8 mouse cellular contexts compared by ENCODE assay signal in the genomic region with DNA sequence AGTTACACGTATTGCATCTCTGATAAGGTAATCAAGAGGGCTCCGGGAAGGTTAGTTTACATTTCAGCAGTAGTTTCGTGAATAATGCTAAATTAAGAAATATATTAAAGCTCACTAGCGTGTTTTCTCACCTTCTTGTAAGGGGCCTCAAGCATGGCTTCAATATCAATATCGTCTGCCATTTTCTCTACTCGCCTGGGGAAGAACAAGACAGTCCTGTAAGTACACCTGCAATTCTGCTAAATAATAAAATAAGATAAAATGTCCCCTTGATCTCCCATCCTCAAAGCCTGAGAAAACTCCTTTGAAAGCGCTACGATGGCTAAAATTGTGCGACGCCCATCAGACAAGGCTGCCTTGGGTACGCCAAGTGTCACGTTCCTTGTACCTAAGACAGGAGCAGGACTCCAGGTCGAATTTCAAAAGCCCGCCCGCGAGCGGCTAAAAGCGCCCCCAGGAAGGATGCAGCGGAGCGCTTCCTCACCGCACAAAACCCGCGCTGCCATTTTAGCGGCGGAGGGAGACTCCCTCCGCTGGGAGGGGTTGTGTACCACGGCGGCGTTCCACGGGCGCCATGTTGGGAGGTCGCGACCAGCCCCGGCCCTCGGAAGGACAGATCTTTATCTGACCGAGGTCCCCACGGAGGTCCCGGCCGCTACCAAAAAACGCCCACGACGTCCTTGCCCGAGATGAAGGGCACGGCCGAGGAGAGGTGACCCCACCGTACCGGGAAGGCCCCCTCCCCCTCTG. TPM values are rescaled to one million over a fixed set of nuclear protein-coding genes. Genes with fewer than 3 reads are reported as not detected.
A peak's percentile ranks its signal among the peaks of the same experiment; 100 is the strongest.
DNase-seq lines count a peak whose midpoint lies in the region; ATAC-seq and TF ChIP-seq lines count a peak whose summit lies in the region.

No protein-coding gene starts in this region.

- peak overlapping the region; percentile 93 for H3K27ac ChIP-seq in MEL (ENCODE audit: control insufficient read depth, low read depth, low read length)
- H3K27ac ChIP-seq in cerebellum, adult 2 months (ENCODE audit: insufficient read depth, low read length), result peak overlapping the region; percentile 88

- H3K9ac ChIP-seq in MEL (ENCODE audit: control insufficient read depth, low read depth, low read length, poor library complexity, severe bottlenecking), result peak overlapping the region; percentile 99

- peak; percentile 56 to 67 for ATAC-seq in hematopoietic stem cell, adult 5-6 weeks (replicated peaks in 1 of 2; ENCODE audit: insufficient read depth in 1 of 2, low FRiP score in 2 of 2, low TSS enrichment in 1 of 2, low read depth in 1 of 2, poor library complexity in 2 of 2, severe bottlenecking in 2 of 2)

- TF ChIP-seq EP300 in MEL (IDR thresholded peaks at IDR 0.05; ENCODE audit: low read depth in 1 of 2, low read length in 2 of 2), result no peak

- H3K79me2 ChIP-seq in MEL (ENCODE audit: control insufficient read depth, insufficient read depth, low read length, poor library complexity), result peaks cover 35% of the 10 kb centered on the region

- DNase-seq in MEL (ENCODE audit: low read depth, low spot score), result peak; percentile 80
- peak; percentile 75 to 77 for DNase-seq in cerebellum, adult 2 months
- DNase-seq in forelimb bud, embryonic 11.5 days (ENCODE audit: low read depth, low spot score), result peak; percentile 80
- DNase-seq in layer of hippocampus, postnatal 14 days (ENCODE audit: low spot score in 2 of 2), result peak; percentile 73 to 74
- DNase-seq in lung, postnatal 25 days (ENCODE audit: low spot score), result peak; percentile 86
- peak; percentile 42 for DNase-seq in retina, adult 2 months (ENCODE audit: low read depth, low spot score)
- DNase-seq in thymus, postnatal 36 days, result peak; percentile 85 to 89

- H3K4me3 ChIP-seq in MEL (ENCODE audit: control insufficient read depth in 1 of 2, insufficient read depth in 1 of 2, low read depth in 2 of 2, low read length in 2 of 2), result peak overlapping the region; percentile 89 to 99
- peak overlapping the region; percentile 99 for H3K4me3 ChIP-seq in cerebellum, adult 2 months (replicated peaks; ENCODE audit: insufficient read depth, low read depth, low read length)

- under 1% methylated on average over 47 of the region's 47 CpGs for WGBS in cerebellum, adult 2 months

- no peaks in the 10 kb centered on the region for H3K9me3 ChIP-seq in MEL (replicated peaks; ENCODE audit: insufficient read depth, low read length)

- no peak for TF ChIP-seq CTCF in MEL (IDR thresholded peaks at IDR 0.05 in 2 of 3, conservative IDR thresholded peaks at IDR 0.05 in 1 of 3; ENCODE audit: control insufficient read depth in 1 of 3, insufficient read depth in 1 of 3, low read depth in 2 of 3, low read length in 3 of 3, poor library complexity in 1 of 3, severe bottlenecking in 1 of 3)
- TF ChIP-seq CTCF in cerebellum, adult 2 months (IDR thresholded peaks at IDR 0.05; ENCODE audit: borderline replicate concordance, insufficient read depth, low read depth, low read length), result no peak

- TF ChIP-seq RAD21 in MEL (IDR thresholded peaks at IDR 0.05; ENCODE audit: low read depth, low read length), result no peak

- no peaks in the 10 kb centered on the region for H3K27me3 ChIP-seq in MEL (ENCODE audit: control insufficient read depth in 1 of 2, insufficient read depth in 2 of 2, low read length in 2 of 2)
- no peaks in the 10 kb centered on the region for H3K27me3 ChIP-seq in cerebellum, adult 2 months (ENCODE audit: control insufficient read depth, insufficient read depth, low read length)

- H3K4me1 ChIP-seq in MEL (ENCODE audit: control insufficient read depth in 1 of 2, insufficient read depth in 2 of 2, low read length in 2 of 2), result peaks cover 6 to 16% of the 10 kb centered on the region in 2 experiments
- peaks cover 10% of the 10 kb centered on the region; the same call in 1 of the 2 replicates for H3K4me1 ChIP-seq in cerebellum, adult 2 months (ENCODE audit: control insufficient read depth, insufficient read depth, low read length)

- H3K36me3 ChIP-seq in MEL (ENCODE audit: control insufficient read depth in 1 of 2, insufficient read depth in 2 of 2, low read length in 2 of 2), result peaks cover 43 to 47% of the 10 kb centered on the region in 2 experiments

- TF ChIP-seq POLR2A in MEL (IDR thresholded peaks at IDR 0.05; ENCODE audit: control insufficient read depth in 1 of 2, insufficient read depth in 1 of 2, low read depth in 1 of 2, low read length in 2 of 2, poor library complexity in 1 of 2), result no peak
- 0 out of 2 replicates have a peak, but pooled peaks have one; percentile 16 for TF ChIP-seq POLR2A in cerebellum, adult 2 months (IDR thresholded peaks at IDR 0.05; ENCODE audit: borderline replicate concordance, insufficient read depth, low read length)

TF ChIP-seq in MEL, 35 proteins besides CTCF, POLR2A, EP300 and RAD21 (continues in another document):
- TF ChIP-seq MYC (IDR thresholded peaks at IDR 0.05; ENCODE audit: low read depth, low read length) (no peak), MYB (IDR thresholded peaks at IDR 0.05; ENCODE audit: low read depth, low read length) (no peak), CHD2 (IDR thresholded peaks at IDR 0.05; ENCODE audit: low read length) (no peak), NELFE (IDR thresholded peaks at IDR 0.05; ENCODE audit: low read depth, low read length) (no peak), MAX (IDR thresholded peaks at IDR 0.05; ENCODE audit: low read length) (no peak), TBP (IDR thresholded peaks at IDR 0.05; ENCODE audit: low read depth, low read length) (0 out of 2 replicates have a peak, but pooled peaks have one; percentile 30), GATA1 (IDR thresholded peaks at IDR 0.05; ENCODE audit: low read depth, low read length) (no peak), BHLHE40 (IDR thresholded peaks at IDR 0.05; ENCODE audit: borderline replicate concordance, low read depth, low read length) (no peak), MAZ (IDR thresholded peaks at IDR 0.05; ENCODE audit: low read depth, low read length) (peak; percentile 22; the same call in 1 of the 2 replicates), MEF2A (IDR thresholded peaks at IDR 0.05; ENCODE audit: extremely low read depth, insufficient replicate concordance, low read depth, low read length, poor library complexity, severe bottlenecking) (no peak), MXI1 (IDR thresholded peaks at IDR 0.05; ENCODE audit: low read depth, low read length) (peak; percentile 51; the same call in 1 of the 2 replicates), KAT2A (conservative IDR thresholded peaks at IDR 0.05; ENCODE audit: low read depth, low read length) (no peak; the same call in 1 of the 2 replicates), POLR2AphosphoS5 (IDR thresholded peaks at IDR 0.05; ENCODE audit: borderline replicate concordance, low read depth, low read length) (no peak), GABPA (IDR thresholded peaks at IDR 0.05; ENCODE audit: low read depth, low read length) (no peak), JUND (IDR thresholded peaks at IDR 0.05; ENCODE audit: low read depth, low read length) (no peak), MAFK (IDR thresholded peaks at IDR 0.05; ENCODE audit: borderline replicate concordance, low read depth, low read length) (no peak), ZNF384 (IDR thresholded peaks at IDR 0.05; ENCODE audit: low read depth, low read length) (no peak), ZKSCAN1 (IDR thresholded peaks at IDR 0.05; ENCODE audit: low read depth, low read length) (no peak), CHD1 (IDR thresholded peaks at IDR 0.05; ENCODE audit: low read depth, low read length) (peak; percentile 96; the same call in 1 of the 2 replicates), ETS1 (IDR thresholded peaks at IDR 0.05; ENCODE audit: low read depth, low read length) (peak; percentile 13; the same call in 1 of the 2 replicates), UBTF (IDR thresholded peaks at IDR 0.05; ENCODE audit: borderline replicate concordance, insufficient read depth, low read depth, low read length) (0 out of 2 replicates have a peak, but pooled peaks have one; percentile 43), E2F4 (IDR thresholded peaks at IDR 0.05; ENCODE audit: borderline replicate concordance, low read depth, low read length) (no peak)

RNA-seq across cellular contexts. Expression of a gene that starts 0.8 kb away (rescaled TPM):
- total RNA-seq in MEL (2012; rRNA removed), result 212 and 228 TPM in 2 replicates
- 1,000 to 10,000 TPM in 1 of 2 experiments, 100 to 1,000 TPM in 1; 248 to 1,530 TPM for polyA plus RNA-seq in MEL (2012; ENCODE audit: insufficient read depth in 1 of 2, insufficient read length in 2 of 2, low read depth in 1 of 2, low replicate concordance in 2 of 2, missing spikeins in 1 of 2)
- 144 and 145 TPM in 2 replicates for polyA plus RNA-seq in cerebellum, adult 2 months (2012; rRNA removed)
- 988 and 1,114 TPM in 2 replicates for total RNA-seq in hematopoietic stem cell, adult 5-6 weeks (2017)
- total RNA-seq in layer of hippocampus, postnatal 14 days (2021), result 100 to 1,000 TPM; 293 to 339 TPM

RNA-seq across cellular contexts. Expression of a gene that starts 17.0 kb away (rescaled TPM):
- 11.7 and 13.2 TPM in 2 replicates for total RNA-seq in MEL (2012; rRNA removed)
- polyA plus RNA-seq in MEL (2012; ENCODE audit: insufficient read depth in 1 of 2, insufficient read length in 2 of 2, low read depth in 1 of 2, low replicate concordance in 2 of 2, missing spikeins in 1 of 2), result 10 to 100 TPM in 1 of 2 experiments, not detected in 1; 16.9 TPM
- polyA plus RNA-seq in cerebellum, adult 2 months (2012; rRNA removed), result 44.6 and 48.3 TPM in 2 replicates
- 65.4 and 111 TPM in 2 replicates for total RNA-seq in hematopoietic stem cell, adult 5-6 weeks (2017)
- total RNA-seq in layer of hippocampus, postnatal 14 days (2021), result 10 to 100 TPM; 76.5 to 77.4 TPM

RNA-seq across cellular contexts. Expression of a gene that starts 35.2 kb away (rescaled TPM):
- total RNA-seq in MEL (2012; rRNA removed), result 79.6 and 83.9 TPM in 2 replicates
- polyA plus RNA-seq in MEL (2012; ENCODE audit: insufficient read depth in 1 of 2, insufficient read length in 2 of 2, low read depth in 1 of 2, low replicate concordance in 2 of 2, missing spikeins in 1 of 2), result 10 to 100 TPM in 1 of 2 experiments, not detected in 1; 64.5 TPM
- 67.5 and 71.7 TPM in 2 replicates for polyA plus RNA-seq in cerebellum, adult 2 months (2012; rRNA removed)
- total RNA-seq in hematopoietic stem cell, adult 5-6 weeks (2017), result 32.7 and 37.4 TPM in 2 replicates
- 10 to 100 TPM; 42.0 to 44.1 TPM for total RNA-seq in layer of hippocampus, postnatal 14 days (2021)

RNA-seq across cellular contexts. Expression of a gene that starts 35.4 kb away (rescaled TPM):
- 392 and 402 TPM in 2 replicates for total RNA-seq in MEL (2012; rRNA removed)
- polyA plus RNA-seq in MEL (2012; ENCODE audit: insufficient read depth in 1 of 2, insufficient read length in 2 of 2, low read depth in 1 of 2, low replicate concordance in 2 of 2, missing spikeins in 1 of 2), result 100 to 1,000 TPM in 1 of 2 experiments, not detected in 1; 554 TPM
- polyA plus RNA-seq in cerebellum, adult 2 months (2012; rRNA removed), result 245 and 250 TPM in 2 replicates
- 10.6 and 18.3 TPM in 2 replicates for total RNA-seq in hematopoietic stem cell, adult 5-6 weeks (2017)
- total RNA-seq in layer of hippocampus, postnatal 14 days (2021), result 100 to 1,000 TPM; 210 to 215 TPM

RNA-seq across cellular contexts. Expression of a gene that starts 52.3 kb away (rescaled TPM):
- 27.6 and 32.3 TPM in 2 replicates for total RNA-seq in MEL (2012; rRNA removed)
- polyA plus RNA-seq in MEL (2012; ENCODE audit: insufficient read depth in 1 of 2, insufficient read length in 2 of 2, low read depth in 1 of 2, low replicate concordance in 2 of 2, missing spikeins in 1 of 2), result 10 to 100 TPM in 1 of 2 experiments, not detected in 1; 20.4 TPM
- polyA plus RNA-seq in cerebellum, adult 2 months (2012; rRNA removed), result 4.0 and 5.7 TPM in 2 replicates
- 44.1 and 94.3 TPM in 2 replicates for total RNA-seq in hematopoietic stem cell, adult 5-6 weeks (2017)
- 10 to 100 TPM; 20.0 to 20.9 TPM for total RNA-seq in layer of hippocampus, postnatal 14 days (2021)

Comparison
In these comparisons a context has a peak if more than half of its experiments do, and no peak if none do; other contexts are left out.
1. Peak in every context shown above with its lines: DNase-seq, ATAC-seq, H3K4me3 ChIP-seq and H3K27ac ChIP-seq.